Mouse (Mus musculus): ENCODE results near the gene Itgb2. TPM values are rescaled to one million over a fixed set of nuclear protein-coding genes. Genes with fewer than 3 reads are reported as not detected.

The Itgb2 gene
- polyA plus RNA-seq, 1 experiment, result 334 TPM

- H3K4me1 ChIP-seq (replicated peaks; ENCODE audit: control insufficient read depth, insufficient read depth, low read length), result peaks cover 52% of the 10 kb centered on the region
- H3K4me3 ChIP-seq (ENCODE audit: control insufficient read depth, insufficient read depth, low read length), result peak overlapping the region; percentile 84
- DNase-seq, result no peak
- peak overlapping the region; percentile 94 for H3K27ac ChIP-seq (ENCODE audit: control insufficient read depth, insufficient read depth, low read length)
- TF ChIP-seq POLR2A (IDR thresholded peaks at IDR 0.05; ENCODE audit: control insufficient read depth, extremely low read depth, insufficient read depth, low read length, poor library complexity), result no peak
- TF ChIP-seq CTCF (IDR thresholded peaks at IDR 0.05; ENCODE audit: borderline replicate concordance, control insufficient read depth, extremely low read depth, insufficient read depth, low read length, poor library complexity), result no peak
- no peaks in the 10 kb centered on the region for H3K36me3 ChIP-seq (ENCODE audit: control insufficient read depth, insufficient read depth, low read length)
- 20% methylated on average over 1 of the region's 1 CpGs for WGBS
- H3K27me3 ChIP-seq (ENCODE audit: control insufficient read depth, insufficient read depth, low read length), result no peaks in the 10 kb centered on the region
These were observed 2.0 kb downstream of the Itgb2 start for GRCm38 (mm10) chr10:77532020-77532413.

DNA sequence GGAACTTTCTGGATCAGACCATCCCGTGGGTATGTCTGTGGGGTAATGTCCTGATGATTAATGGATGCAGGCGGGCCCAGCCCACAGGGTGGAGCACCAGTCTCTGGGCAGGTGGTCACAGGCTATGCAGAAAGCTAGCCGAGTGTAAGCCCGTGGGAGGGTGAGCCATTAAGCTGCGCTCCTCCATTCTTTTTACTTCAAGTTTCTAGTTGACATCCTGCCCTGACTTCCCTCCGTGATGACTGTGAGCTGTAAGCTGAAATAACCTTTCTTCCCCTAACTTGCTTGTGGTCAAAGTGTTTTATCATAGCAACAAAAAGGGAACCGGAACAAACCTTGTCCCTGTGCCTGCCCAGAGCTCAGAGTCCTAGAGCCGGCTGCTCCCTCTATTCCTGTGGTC is 6.7 kb downstream of the Itgb2 start:
- Histone ChIP-seq H3K27me3 (ENCODE audit: control insufficient read depth, insufficient read depth, low read length) (no peaks in the 10 kb centered on the region), H3K4me3 (ENCODE audit: control insufficient read depth, insufficient read depth, low read length) (no peak overlapping the region), H3K4me1 (replicated peaks; ENCODE audit: control insufficient read depth, insufficient read depth, low read length) (peaks cover 57% of the 10 kb centered on the region), H3K36me3 (ENCODE audit: control insufficient read depth, insufficient read depth, low read length) (no peaks in the 10 kb centered on the region), H3K27ac (ENCODE audit: control insufficient read depth, insufficient read depth, low read length) (peak overlapping the region; percentile 79)
- DNase-seq, result no peak
- 29% methylated on average over 8 of the region's 8 CpGs for WGBS
- TF ChIP-seq CTCF (IDR thresholded peaks at IDR 0.05; ENCODE audit: borderline replicate concordance, control insufficient read depth, extremely low read depth, insufficient read depth, low read length, poor library complexity) (no peak), POLR2A (IDR thresholded peaks at IDR 0.05; ENCODE audit: control insufficient read depth, extremely low read depth, insufficient read depth, low read length, poor library complexity) (no peak)

GRCm38 (mm10) chr10:77537215-77538209 is 7.5 kb downstream of the Itgb2 start:
- Histone ChIP-seq H3K27ac (ENCODE audit: control insufficient read depth, insufficient read depth, low read length) (peak overlapping the region; percentile 79), H3K27me3 (ENCODE audit: control insufficient read depth, insufficient read depth, low read length) (no peaks in the 10 kb centered on the region), H3K36me3 (ENCODE audit: control insufficient read depth, insufficient read depth, low read length) (no peaks in the 10 kb centered on the region), H3K4me3 (ENCODE audit: control insufficient read depth, insufficient read depth, low read length) (no peak overlapping the region), H3K4me1 (replicated peaks; ENCODE audit: control insufficient read depth, insufficient read depth, low read length) (peaks cover 53% of the 10 kb centered on the region)
- TF ChIP-seq POLR2A (IDR thresholded peaks at IDR 0.05; ENCODE audit: control insufficient read depth, extremely low read depth, insufficient read depth, low read length, poor library complexity) (no peak), CTCF (IDR thresholded peaks at IDR 0.05; ENCODE audit: borderline replicate concordance, control insufficient read depth, extremely low read depth, insufficient read depth, low read length, poor library complexity) (no peak)
- 34% methylated on average over 11 of the region's 11 CpGs for WGBS
- peak; percentile 43 for DNase-seq

GRCm38 (mm10) chr10:77539320-77539945 is 9.4 kb downstream of the Itgb2 start:
- H3K27me3 ChIP-seq (ENCODE audit: control insufficient read depth, insufficient read depth, low read length), result no peaks in the 10 kb centered on the region
- peaks cover 38% of the 10 kb centered on the region for H3K4me1 ChIP-seq (replicated peaks; ENCODE audit: control insufficient read depth, insufficient read depth, low read length)
- H3K4me3 ChIP-seq (ENCODE audit: control insufficient read depth, insufficient read depth, low read length), result no peak overlapping the region
- 84% methylated on average over 7 of the region's 7 CpGs for WGBS
- no peak for DNase-seq
- no peak for TF ChIP-seq CTCF (IDR thresholded peaks at IDR 0.05; ENCODE audit: borderline replicate concordance, control insufficient read depth, extremely low read depth, insufficient read depth, low read length, poor library complexity)
- no peak for TF ChIP-seq POLR2A (IDR thresholded peaks at IDR 0.05; ENCODE audit: control insufficient read depth, extremely low read depth, insufficient read depth, low read length, poor library complexity)
- no peak overlapping the region for H3K27ac ChIP-seq (ENCODE audit: control insufficient read depth, insufficient read depth, low read length)
- H3K36me3 ChIP-seq (ENCODE audit: control insufficient read depth, insufficient read depth, low read length), result peaks cover 12% of the 10 kb centered on the region

DNA sequence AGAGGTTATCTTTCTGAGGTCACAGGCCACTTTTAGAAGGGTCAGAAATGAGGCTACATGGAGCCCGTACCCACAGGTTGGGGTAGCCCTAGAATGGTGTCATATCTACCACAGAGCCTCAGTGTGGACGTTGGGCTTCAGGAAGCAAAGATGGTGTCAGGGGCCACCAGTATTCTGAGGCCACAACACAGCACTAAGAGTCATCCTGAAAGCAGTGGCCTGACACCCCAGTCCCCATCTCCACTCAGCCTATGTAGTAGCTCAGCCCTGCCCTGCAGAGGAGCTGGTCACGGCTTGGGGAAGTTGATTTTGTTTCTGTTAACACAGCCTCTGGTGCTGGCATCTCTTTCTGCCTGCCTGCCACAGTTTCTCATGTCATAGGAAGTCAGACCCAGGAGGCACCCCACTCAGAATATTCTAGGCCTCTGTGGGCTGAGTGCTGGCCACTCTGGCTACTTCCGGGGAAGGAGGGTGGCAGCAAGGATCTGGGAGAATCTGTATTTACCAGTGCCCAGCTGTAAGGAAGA is 10.6 kb downstream of the Itgb2 start:
- H3K36me3 ChIP-seq (ENCODE audit: control insufficient read depth, insufficient read depth, low read length), result peaks cover 22% of the 10 kb centered on the region
- no peak overlapping the region for H3K4me3 ChIP-seq (ENCODE audit: control insufficient read depth, insufficient read depth, low read length)

More for the DNA sequence above, 10.6 kb downstream of the Itgb2 start:
- TF ChIP-seq CTCF (IDR thresholded peaks at IDR 0.05; ENCODE audit: borderline replicate concordance, control insufficient read depth, extremely low read depth, insufficient read depth, low read length, poor library complexity), result no peak
- TF ChIP-seq POLR2A (IDR thresholded peaks at IDR 0.05; ENCODE audit: control insufficient read depth, extremely low read depth, insufficient read depth, low read length, poor library complexity), result no peak
- Histone ChIP-seq H3K27me3 (ENCODE audit: control insufficient read depth, insufficient read depth, low read length) (no peaks in the 10 kb centered on the region), H3K4me1 (replicated peaks; ENCODE audit: control insufficient read depth, insufficient read depth, low read length) (peaks cover 33% of the 10 kb centered on the region), H3K27ac (ENCODE audit: control insufficient read depth, insufficient read depth, low read length) (no peak overlapping the region)
- no peak for DNase-seq
- 77% methylated on average over 4 of the region's 4 CpGs for WGBS

All from thymus, adult 2 months (tissue).